Mouse (Mus musculus): ENCODE results near the gene Zdhhc7. TPM values are rescaled to one million over a fixed set of nuclear protein-coding genes. Genes with fewer than 3 reads are reported as not detected.

Zdhhc7 gene
- total and polyA plus RNA-seq, 2 experiments from 2014 or later: 25.3 to 37.7 TPM

DNA sequence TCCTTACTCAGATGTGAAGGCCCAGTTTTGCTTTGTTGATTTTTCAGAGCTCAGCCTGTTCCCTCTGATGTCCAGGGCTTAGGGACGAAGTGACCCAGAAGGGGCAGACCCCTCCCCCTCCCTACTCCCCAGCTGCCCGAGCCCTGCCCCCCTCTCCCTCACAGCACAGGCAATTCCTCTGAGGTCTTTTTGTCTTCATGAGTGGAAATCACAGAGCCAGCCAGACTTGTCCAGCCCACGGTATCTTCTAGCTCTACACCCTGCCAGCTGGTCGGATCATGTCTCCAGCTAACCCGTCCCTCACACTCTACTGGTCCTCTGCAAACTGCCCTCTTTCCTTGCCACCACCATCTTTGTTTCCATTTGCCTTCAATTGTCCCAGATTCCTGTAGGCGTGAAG, 66.8 kb downstream of the Zdhhc7 start:
- no peak overlapping the region for H3K4me2 ChIP-seq (ENCODE audit: low read depth, low read length)
- no peaks in the 10 kb centered on the region for H3K27me3 ChIP-seq (ENCODE audit: insufficient read depth, low read length)
- no peak for TF ChIP-seq CTCF (IDR thresholded peaks at IDR 0.05; ENCODE audit: low read depth)
- no peaks in the 10 kb centered on the region for H3K36me3 ChIP-seq (ENCODE audit: insufficient read depth, low read length)
- no peak for DNase-seq (ENCODE audit: low spot score)
- H3K9me3 ChIP-seq (ENCODE audit: low read length): no peaks in the 10 kb centered on the region
- ATAC-seq: no peak
- H3K4me3 ChIP-seq (ENCODE audit: low read length): no peak overlapping the region
- no peak overlapping the region for H3K9ac ChIP-seq (replicated peaks; ENCODE audit: low read length)
- WGBS: 39% methylated on average over 6 of the region's 6 CpGs
- H3K4me1 ChIP-seq (ENCODE audit: insufficient read depth, low read length): peaks cover 3% of the 10 kb centered on the region; the same call in 1 of the 2 replicates
- H3K27ac ChIP-seq: no peak overlapping the region

DNA sequence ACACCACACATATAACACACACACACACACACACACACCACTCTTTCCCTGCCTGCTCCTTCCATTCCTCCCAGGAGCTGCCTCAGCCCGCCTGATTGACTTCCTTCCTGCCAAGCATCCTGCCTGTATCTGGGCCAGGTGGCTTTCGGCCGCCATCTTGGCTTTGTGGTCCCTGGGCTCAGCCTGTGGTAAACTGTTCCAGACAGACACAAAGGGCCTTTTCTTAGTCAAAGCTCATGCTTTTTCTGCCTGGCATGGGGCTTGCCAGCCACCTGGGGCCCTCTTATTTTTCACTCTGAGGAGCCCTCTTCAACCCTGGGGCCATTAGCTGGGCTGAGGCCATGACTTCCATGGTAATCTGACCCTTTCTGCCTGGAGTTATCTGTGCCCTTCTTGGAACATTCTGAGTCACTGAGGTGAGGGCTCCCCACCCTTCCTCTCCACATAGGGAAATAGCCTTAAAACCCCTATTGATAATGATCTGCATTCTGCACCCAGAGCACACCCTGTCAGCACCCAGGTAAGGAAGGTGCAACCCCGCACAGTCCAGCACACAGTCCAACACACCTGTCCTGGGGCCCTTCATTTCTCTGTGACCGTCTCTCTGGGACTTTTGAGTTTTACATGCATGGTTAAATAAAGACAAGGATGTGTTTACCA, 68.6 kb downstream of the Zdhhc7 start:
- H3K27ac ChIP-seq: no peak overlapping the region
- H3K27me3 ChIP-seq (ENCODE audit: insufficient read depth, low read length): no peaks in the 10 kb centered on the region
- WGBS: 61% methylated on average over 5 of the region's 5 CpGs
- H3K4me3 ChIP-seq (ENCODE audit: low read length): no peak overlapping the region
- no peak overlapping the region for H3K4me2 ChIP-seq (ENCODE audit: low read depth, low read length)
- DNase-seq (ENCODE audit: low spot score) (peak; percentile 28), ATAC-seq (no peak)
- H3K36me3 ChIP-seq (ENCODE audit: insufficient read depth, low read length): no peaks in the 10 kb centered on the region
- H3K9ac ChIP-seq (replicated peaks; ENCODE audit: low read length): no peak overlapping the region
- H3K4me1 ChIP-seq (ENCODE audit: insufficient read depth, low read length): peaks cover 3% of the 10 kb centered on the region; the same call in 1 of the 2 replicates
- TF ChIP-seq CTCF (IDR thresholded peaks at IDR 0.05; ENCODE audit: low read depth): no peak
- H3K9me3 ChIP-seq (ENCODE audit: low read length): no peaks in the 10 kb centered on the region

Other genes with a start within 250 kb of the Zdhhc7 start
- 36.6 and 37.3 TPM in 2 replicates for gene Klhl36, start 239.2 kb downstream of the Zdhhc7 start, total RNA-seq (2014; rRNA removed)
- gene Klhl36, start 239.2 kb downstream of the Zdhhc7 start, polyA plus RNA-seq (2015; fragmentation: Nextera tagmentation; extraction: Ambion mirVana): 20.6 and 22.0 TPM in 2 replicates
- gene Usp10, start 191.1 kb downstream of the Zdhhc7 start, total RNA-seq (2014; rRNA removed): 88.5 and 91.1 TPM in 2 replicates
- 89.0 and 94.2 TPM in 2 replicates for gene Usp10, start 191.1 kb downstream of the Zdhhc7 start, polyA plus RNA-seq (2015; fragmentation: Nextera tagmentation; extraction: Ambion mirVana)
- gene Gm20388, start 190.6 kb downstream of the Zdhhc7 start, total RNA-seq (2014; rRNA removed): 58.0 and 71.3 TPM in 2 replicates
- not detected in 2 replicates for gene Gm20388, start 190.6 kb downstream of the Zdhhc7 start, polyA plus RNA-seq (2015; fragmentation: Nextera tagmentation; extraction: Ambion mirVana)
- 3.5 and 5.6 TPM in 2 replicates for gene Crispld2, start 109.0 kb downstream of the Zdhhc7 start, total RNA-seq (2014; rRNA removed)
- gene Crispld2, start 109.0 kb downstream of the Zdhhc7 start, polyA plus RNA-seq (2015; fragmentation: Nextera tagmentation; extraction: Ambion mirVana): 2.5 and 2.6 TPM in 2 replicates
- 66.1 and 75.6 TPM in 2 replicates for gene 6430548M08Rik, start 12.7 kb upstream of the Zdhhc7 start, total RNA-seq (2014; rRNA removed)
- 33.9 and 35.6 TPM in 2 replicates for gene 6430548M08Rik, start 12.7 kb upstream of the Zdhhc7 start, polyA plus RNA-seq (2015; fragmentation: Nextera tagmentation; extraction: Ambion mirVana)
- gene Fam92b, start 76.0 kb upstream of the Zdhhc7 start, total RNA-seq (2014; rRNA removed): 1.2 and 3.3 TPM in 2 replicates
- 1.6 and 2.0 TPM in 2 replicates for gene Fam92b, start 76.0 kb upstream of the Zdhhc7 start, polyA plus RNA-seq (2015; fragmentation: Nextera tagmentation; extraction: Ambion mirVana)
- gene Gse1, start 127.0 kb upstream of the Zdhhc7 start, total RNA-seq (2014; rRNA removed): 37.5 and 48.3 TPM in 2 replicates
- 12.3 and 13.4 TPM in 2 replicates for gene Gse1, start 127.0 kb upstream of the Zdhhc7 start, polyA plus RNA-seq (2015; fragmentation: Nextera tagmentation; extraction: Ambion mirVana)

All from hindbrain, postnatal 0 days (tissue).